Mouse (Mus musculus): ENCODE data around the gene Kctd19.

Kctd19 gene

GRCm38 (mm10) chr8:105413391-105413790, at the start of gene Kctd19, which contains the start of gene Lrrc36:
Gene Kctd19 (minus strand): TSS chr8:105413502.
Gene Lrrc36 (plus strand): TSS chr8:105413571.
- DNase-seq (ENCODE audit: low spot score in 2 of 2) = peak; percentile 38 to 67

DNA sequence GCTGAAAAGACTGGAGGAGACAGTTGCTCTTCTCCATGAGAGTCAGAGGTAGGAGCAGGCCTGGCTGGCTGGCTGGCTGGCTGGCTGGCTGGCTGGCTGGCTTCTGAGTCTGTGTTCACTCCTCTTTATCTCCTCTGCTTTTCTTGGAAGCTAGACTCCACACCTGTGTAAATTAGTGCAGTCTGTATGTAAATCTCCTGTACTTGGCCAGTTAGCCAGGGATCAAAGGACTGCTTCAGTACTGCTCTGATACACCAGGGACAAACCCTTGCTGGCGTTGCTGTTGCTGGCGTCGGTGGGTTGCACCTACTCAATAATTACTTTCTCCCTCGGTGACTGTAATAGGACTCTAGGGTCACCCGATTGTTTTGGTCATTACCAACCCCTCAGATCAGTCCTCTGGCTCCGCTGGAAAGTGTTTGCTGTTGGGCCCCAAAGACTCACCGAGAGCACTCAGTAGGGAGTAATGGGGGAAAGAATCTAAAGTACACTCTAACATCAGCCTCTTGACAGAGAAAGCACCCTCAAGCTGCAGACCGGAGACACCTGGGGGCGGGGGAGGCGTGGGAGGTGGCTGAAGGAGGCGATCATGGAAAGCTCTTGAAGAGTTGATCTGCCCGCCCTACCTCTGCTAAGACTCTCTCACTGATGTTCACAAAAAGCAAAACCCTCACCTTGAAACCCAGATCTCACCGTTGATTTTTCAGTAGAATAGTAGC, 47.9 kb upstream of the Kctd19 start:
- no peak for DNase-seq (ENCODE audit: low spot score in 2 of 2)

GRCm38 (mm10) chr8:105455218-105455617, 41.9 kb upstream of the Kctd19 start:
- no peak for DNase-seq (ENCODE audit: low spot score in 2 of 2)

DNA sequence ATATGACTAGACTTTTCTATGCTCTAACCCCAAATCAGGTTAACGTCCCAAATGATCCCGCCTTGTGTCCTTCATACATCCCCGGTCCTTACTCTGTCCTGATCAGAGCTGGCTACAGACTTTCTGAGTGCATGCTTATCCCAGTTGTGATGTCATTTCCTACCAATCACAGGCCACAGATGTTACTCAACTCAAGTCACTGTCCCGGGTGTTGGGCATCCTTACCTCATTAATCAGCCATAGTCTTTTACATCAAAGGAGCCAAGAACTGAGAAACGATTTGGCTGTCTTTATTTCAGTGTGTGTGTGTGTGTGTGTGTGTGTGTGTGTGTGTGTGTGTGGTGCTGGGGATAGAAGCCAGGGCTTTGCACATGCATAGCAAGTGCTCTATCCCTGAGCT, 40.8 kb upstream of the Kctd19 start:
- no peak for DNase-seq (ENCODE audit: low spot score in 2 of 2)

DNA sequence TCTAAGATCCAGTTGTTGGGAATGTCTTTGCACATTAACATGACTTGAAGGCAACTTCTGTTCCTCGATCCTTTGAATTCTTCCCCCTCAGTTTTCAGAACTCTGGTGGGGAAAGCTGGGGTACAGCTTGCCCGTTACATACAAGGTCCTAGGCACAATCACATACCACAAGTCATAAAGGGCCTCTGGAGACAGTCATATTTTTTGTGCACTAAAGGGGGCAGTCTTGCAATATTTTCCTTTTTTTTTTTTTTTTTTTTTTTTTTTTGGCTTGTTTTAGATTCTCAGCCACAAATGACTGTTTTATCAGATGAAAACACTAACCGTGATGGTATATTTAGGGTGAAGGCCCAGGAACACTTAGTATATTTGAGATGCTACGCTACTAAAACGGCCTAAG, 40.0 kb upstream of the Kctd19 start:
- no peak for DNase-seq (ENCODE audit: low spot score in 2 of 2)

DNA sequence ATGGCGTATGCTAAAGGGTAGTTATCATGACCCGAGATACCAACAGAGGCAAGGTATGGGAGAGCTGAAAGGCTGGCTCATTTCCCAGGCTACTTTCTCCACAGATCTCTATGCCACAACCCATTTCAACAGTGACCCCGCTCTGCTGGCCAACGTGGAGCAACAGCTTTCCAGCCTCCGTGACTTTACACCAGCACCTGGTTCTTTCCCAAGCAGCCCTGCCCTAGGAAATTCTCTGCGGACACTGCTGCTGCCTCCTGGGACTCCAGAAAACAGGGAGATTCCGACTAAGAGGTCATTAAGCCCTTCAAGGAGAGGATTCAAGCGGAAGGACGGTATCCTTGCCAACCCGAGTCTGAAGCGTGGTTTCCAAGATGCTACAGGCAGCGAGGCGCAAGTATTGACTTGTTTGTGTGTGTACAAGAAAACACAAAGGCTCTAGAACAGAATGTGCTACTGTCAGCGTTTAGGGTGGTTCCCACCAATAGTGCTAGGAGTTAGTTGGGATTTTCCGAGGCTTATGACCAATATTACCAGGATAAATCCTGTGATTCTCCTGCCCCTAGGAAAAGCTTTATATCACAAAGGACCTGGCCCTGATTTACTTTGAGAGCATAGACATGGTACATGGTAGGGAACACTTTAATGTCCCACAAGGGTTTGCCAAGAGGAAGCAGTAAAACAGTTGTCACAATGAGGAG, 38.8 kb upstream of the Kctd19 start:
- DNase-seq (ENCODE audit: low spot score in 2 of 2) = no peak

DNA sequence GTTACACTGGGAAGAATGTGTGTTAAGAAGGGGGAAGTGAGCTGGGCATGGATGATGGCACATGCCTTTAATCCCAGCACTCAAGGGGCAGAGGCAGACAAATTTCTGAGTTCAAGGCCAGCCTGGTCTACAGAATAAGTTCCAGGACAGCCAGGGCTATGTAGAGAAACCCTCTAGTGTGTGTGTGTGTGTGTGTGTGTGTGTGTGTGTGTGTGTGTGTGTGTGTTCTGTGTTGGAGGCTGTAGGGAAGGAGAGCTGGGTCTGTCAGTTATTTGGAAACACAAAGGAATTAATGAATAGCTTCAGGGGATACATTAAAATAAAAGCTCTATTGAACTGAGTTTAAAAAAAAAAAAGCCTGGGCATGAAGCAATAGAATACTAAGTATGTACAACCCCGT, 37.7 kb upstream of the Kctd19 start:
- no peak for DNase-seq (ENCODE audit: low spot score in 2 of 2)

GRCm38 (mm10) chr8:105448596-105448995, 35.3 kb upstream of the Kctd19 start:
- DNase-seq (ENCODE audit: low spot score in 2 of 2) = peak in 1 of 2 experiments; percentile 26

GRCm38 (mm10) chr8:105448188-105448587, 34.9 kb upstream of the Kctd19 start:
- DNase-seq (ENCODE audit: low spot score in 2 of 2) = no peak

GRCm38 (mm10) chr8:105446127-105446552, 32.8 kb upstream of the Kctd19 start:
- no peak for DNase-seq (ENCODE audit: low spot score in 2 of 2)

- no peak for DNase-seq (ENCODE audit: low spot score in 2 of 2)
Measured at GRCm38 (mm10) chr8:105445296-105446126, 32.2 kb upstream of the Kctd19 start.

GRCm38 (mm10) chr8:105442661-105443060, 29.4 kb upstream of the Kctd19 start:
- no peak for DNase-seq (ENCODE audit: low spot score in 2 of 2)

DNA sequence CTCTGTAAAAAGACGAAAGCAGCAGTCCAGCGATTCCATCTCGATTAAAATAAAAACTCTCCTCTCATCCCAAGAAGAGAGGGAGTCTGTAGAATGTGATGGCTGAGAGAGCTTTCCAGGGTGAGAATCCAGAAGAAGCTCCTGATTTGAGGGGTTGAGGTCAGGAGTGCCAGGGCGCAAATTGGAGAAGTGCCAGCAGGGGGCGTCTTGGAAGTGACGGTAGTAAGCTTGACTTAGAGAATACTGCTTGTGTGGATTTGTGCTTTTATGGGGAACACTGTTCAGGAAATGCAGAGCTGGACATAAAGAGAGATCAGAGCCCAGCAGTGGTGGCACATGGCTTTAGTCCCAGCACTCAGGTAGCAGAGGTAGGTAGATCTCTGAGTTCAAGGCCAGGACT, 28.1 kb upstream of the Kctd19 start:
- peak; percentile 55 to 80 for DNase-seq (ENCODE audit: low spot score in 2 of 2)

- DNase-seq (ENCODE audit: low spot score in 2 of 2) = peak in 1 of 2 experiments; percentile 74
Measured at GRCm38 (mm10) chr8:105438865-105439264, 25.6 kb upstream of the Kctd19 start.

GRCm38 (mm10) chr8:105437078-105437748, 23.9 kb upstream of the Kctd19 start:
- DNase-seq (ENCODE audit: low spot score in 2 of 2) = no peak

DNA sequence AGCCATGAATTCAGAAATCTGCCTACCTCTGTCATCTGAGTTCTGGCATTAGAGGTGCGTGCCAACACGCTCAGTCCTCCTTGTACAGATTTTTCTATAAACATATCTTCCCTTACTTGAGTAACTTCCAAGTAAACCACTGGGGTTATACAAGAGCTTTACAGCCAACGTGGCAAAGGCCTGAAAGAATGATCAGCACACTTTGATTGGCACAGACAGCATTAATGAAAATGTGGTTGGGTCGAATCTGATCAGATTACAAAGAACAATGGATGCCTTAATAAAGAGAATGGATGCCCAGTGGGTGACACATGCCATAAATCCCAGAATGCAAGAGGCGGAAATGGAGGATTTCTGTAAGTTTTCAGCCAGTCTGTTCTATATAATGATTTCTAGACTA, 22.9 kb upstream of the Kctd19 start:
- DNase-seq (ENCODE audit: low spot score in 2 of 2) = no peak

DNA sequence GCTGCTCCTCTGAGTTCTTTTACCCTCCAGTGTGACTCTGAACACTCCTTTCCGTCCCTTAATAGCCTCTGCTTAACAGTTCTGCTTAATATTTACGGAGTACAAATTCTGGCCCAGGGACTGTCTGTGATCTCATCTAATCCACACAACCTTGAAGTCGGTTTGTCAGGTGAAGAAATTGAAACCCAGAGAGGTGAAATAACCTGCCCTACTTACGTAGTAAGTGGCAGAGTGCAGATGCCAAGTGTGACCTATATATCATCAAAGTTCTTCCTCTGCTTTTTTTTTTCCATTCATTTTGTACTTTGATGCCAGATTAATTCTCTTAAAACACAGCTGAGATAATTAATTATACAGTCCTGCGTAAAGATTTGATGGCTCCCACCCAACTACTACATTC, 20.8 kb upstream of the Kctd19 start:
- DNase-seq (ENCODE audit: low spot score in 2 of 2) = no peak

GRCm38 (mm10) chr8:105433511-105433910, 20.2 kb upstream of the Kctd19 start:
- DNase-seq (ENCODE audit: low spot score in 2 of 2) = no peak

DNA sequence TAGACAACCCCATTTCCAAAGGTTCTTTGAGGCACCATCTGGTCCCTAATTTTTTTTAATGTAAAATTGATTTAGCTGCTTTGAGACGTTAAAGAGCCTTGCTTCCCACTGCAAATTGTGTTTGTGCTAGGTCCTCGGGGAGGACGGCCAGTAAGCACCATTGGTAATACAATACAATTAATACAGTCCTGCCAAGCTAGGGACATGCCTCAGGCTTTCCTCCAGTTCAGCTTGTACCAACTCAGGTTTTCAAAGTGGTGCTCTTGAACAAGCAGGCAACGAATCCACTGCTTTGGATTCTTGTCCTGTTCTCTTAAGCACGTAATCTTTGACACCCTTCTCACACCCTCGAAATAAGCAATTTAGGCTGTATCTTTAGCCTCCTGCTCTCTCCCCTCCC, 19.7 kb upstream of the Kctd19 start:
- DNase-seq (ENCODE audit: low spot score in 2 of 2) = no peak

DNA sequence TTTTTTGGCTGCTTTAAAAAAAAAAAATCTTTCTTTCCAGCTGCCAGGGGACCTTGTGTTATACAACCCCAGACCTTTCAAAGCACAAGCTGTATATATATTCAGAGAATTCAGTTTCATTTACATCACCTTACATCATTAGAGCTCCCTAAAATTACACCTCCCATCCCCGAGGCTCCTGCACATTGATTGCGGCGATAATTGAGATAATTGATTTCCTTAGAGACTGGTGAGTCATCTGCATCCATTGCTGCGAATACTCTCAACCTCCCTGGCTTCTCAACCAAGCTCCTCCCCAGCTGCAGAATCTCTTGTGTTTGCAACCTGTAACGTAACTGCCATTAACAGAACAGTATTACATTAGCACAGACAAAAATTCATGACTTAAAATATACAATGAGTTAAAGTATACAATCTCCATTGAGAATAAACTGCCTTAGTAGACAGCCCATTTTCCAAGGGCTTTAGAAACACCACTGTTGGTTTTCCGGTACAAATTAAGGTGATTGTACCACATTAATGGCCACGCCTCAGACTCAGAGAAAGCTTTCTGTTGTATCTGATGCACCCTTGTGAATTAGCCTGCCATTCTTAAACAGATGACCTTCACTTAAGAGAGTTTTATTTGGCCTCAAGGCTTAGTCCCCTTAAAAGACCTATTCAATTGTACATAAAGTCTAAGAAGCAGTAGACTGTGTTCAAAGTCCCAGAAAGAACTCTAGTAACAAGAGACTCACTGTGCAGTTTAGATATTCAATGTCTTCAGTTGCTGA, 18.6 kb upstream of the Kctd19 start:
- no peak for DNase-seq (ENCODE audit: low spot score in 2 of 2)

DNA sequence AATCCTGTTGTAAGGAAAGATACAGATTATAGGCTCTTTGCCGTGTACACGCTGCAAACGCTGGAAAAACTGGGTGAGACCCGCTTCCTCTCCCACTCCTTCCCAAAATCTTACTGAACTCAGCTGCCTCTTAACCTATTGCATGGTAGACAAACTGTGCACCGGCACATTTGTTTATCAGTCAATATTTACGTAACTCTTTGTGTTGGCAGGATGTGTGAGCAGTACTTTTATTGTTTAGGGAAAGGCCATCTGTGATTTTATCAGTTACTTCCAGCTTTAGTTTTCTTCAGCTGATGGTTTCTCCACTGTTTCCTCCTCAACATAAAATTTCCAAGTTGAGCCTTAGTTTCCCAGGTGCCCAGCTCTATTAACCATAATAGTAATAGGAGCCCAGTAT, 13.6 kb upstream of the Kctd19 start:
- no peak for DNase-seq (ENCODE audit: low spot score in 2 of 2)
